Mouse (Mus musculus) macrophage (primary cell): ENCODE data around the gene C130074G19Rik. TPM values are rescaled to one million over a fixed set of nuclear protein-coding genes. Genes with fewer than 3 reads are reported as not detected.

ENCODE experiments used
- H3K27ac ChIP-seq: fragments of 350-480 bp; formaldehyde crosslinking; 2 replicates; pipeline ENCODE4 v1.9.0; 2021
- H3K36me3 ChIP-seq: fragments of 350-480 bp; formaldehyde crosslinking; 2 replicates; pipeline ENCODE4 v1.9.0; 2021; ENCODE audit errors: inconsistent target
- H3K4me3 ChIP-seq: fragments of 350-480 bp; formaldehyde crosslinking; 2 replicates; pipeline ENCODE4 v1.9.0; 2021; ENCODE audit errors: inconsistent target
- H3K79me2 ChIP-seq: fragments of 350-480 bp; formaldehyde crosslinking; 2 replicates; pipeline ENCODE4 v1.9.0; 2021; ENCODE audit errors: inconsistent target
- WGBS: methylation state at CpG from one replicate; pipeline ENCODE4 v1.1.7; 2026; ENCODE audit warnings: inconsistent platforms; ENCODE audit not compliant: missing documents; 5-methylcytosine and 5-hydroxymethylcytosine counted together
- polyA plus RNA-seq: library from polyadenylated mRNA; stranded (reverse); fragments of 250-400 nt; gene quantifications from 3 replicates; pipeline ENCODE4 v1.2.4, GENCODE M21; 2018; ENCODE audit warnings: inconsistent platforms

The C130074G19Rik gene
- polyA plus RNA-seq, 1 experiment from 2014 or later, result not detected

- Histone ChIP-seq H3K79me2 (no peaks in the 10 kb centered on the region), H3K36me3 (no peaks in the 10 kb centered on the region), H3K27ac (no peak overlapping the region), H3K4me3 (no peak overlapping the region)
- WGBS, result 95% methylated on average over 16 of the region's 16 CpGs
Measured at GRCm38 (mm10) chr1:184897350-184897749, 14.3 kb upstream of the C130074G19Rik start.

GRCm38 (mm10) chr1:184891998-184892397, 9.0 kb upstream of the C130074G19Rik start:
- WGBS, result 89% methylated on average over 2 of the region's 3 CpGs
- no peaks in the 10 kb centered on the region for H3K36me3 ChIP-seq
- no peak overlapping the region for H3K4me3 ChIP-seq
- no peak overlapping the region for H3K27ac ChIP-seq
- H3K79me2 ChIP-seq, result no peaks in the 10 kb centered on the region

- Histone ChIP-seq H3K27ac (no peak overlapping the region), H3K4me3 (no peak overlapping the region), H3K36me3 (no peaks in the 10 kb centered on the region), H3K79me2 (no peaks in the 10 kb centered on the region)
- WGBS, result 92% methylated on average over 6 of the region's 6 CpGs
Measured at GRCm38 (mm10) chr1:184889454-184889853, 6.4 kb upstream of the C130074G19Rik start.

- 100% methylated on average over 1 of the region's 1 CpGs for WGBS
- H3K27ac ChIP-seq, result no peak overlapping the region
- H3K79me2 ChIP-seq, result no peaks in the 10 kb centered on the region
- H3K36me3 ChIP-seq, result no peaks in the 10 kb centered on the region
- no peak overlapping the region for H3K4me3 ChIP-seq
Measured at GRCm38 (mm10) chr1:184886160-184886559, 3.1 kb upstream of the C130074G19Rik start.

GRCm38 (mm10) chr1:184881861-184882260, 1.2 kb downstream of the C130074G19Rik start:
- Histone ChIP-seq H3K27ac (no peak overlapping the region), H3K79me2 (no peaks in the 10 kb centered on the region), H3K4me3 (no peak overlapping the region), H3K36me3 (no peaks in the 10 kb centered on the region)
- whole genome bisulfite sequencing, result 66% methylated on average over 7 of the region's 7 CpGs

GRCm38 (mm10) chr1:184881211-184881610, 1.8 kb downstream of the C130074G19Rik start:
- WGBS, result 93% methylated on average over 5 of the region's 5 CpGs
- no peaks in the 10 kb centered on the region for H3K79me2 ChIP-seq
- H3K4me3 ChIP-seq, result no peak overlapping the region
- no peaks in the 10 kb centered on the region for H3K36me3 ChIP-seq
- no peak overlapping the region for H3K27ac ChIP-seq

- Histone ChIP-seq H3K36me3 (no peaks in the 10 kb centered on the region), H3K27ac (no peak overlapping the region), H3K79me2 (no peaks in the 10 kb centered on the region), H3K4me3 (no peak overlapping the region)
- WGBS, result 89% methylated on average over 6 of the region's 6 CpGs
Measured at GRCm38 (mm10) chr1:184878860-184879259, 4.2 kb downstream of the C130074G19Rik start.

- Histone ChIP-seq H3K27ac (no peak overlapping the region), H3K4me3 (no peak overlapping the region), H3K79me2 (no peaks in the 10 kb centered on the region), H3K36me3 (no peaks in the 10 kb centered on the region)
- 96% methylated on average over 2 of the region's 2 CpGs for WGBS
Measured at GRCm38 (mm10) chr1:184877306-184877705, 5.7 kb downstream of the C130074G19Rik start.

GRCm38 (mm10) chr1:184873910-184874309, 9.1 kb downstream of the C130074G19Rik start:
- no peak overlapping the region for H3K4me3 ChIP-seq
- no peaks in the 10 kb centered on the region for H3K79me2 ChIP-seq
- 85% methylated on average over 11 of the region's 11 CpGs for WGBS
- no peaks in the 10 kb centered on the region for H3K36me3 ChIP-seq
- no peak overlapping the region for H3K27ac ChIP-seq

- Histone ChIP-seq H3K27ac (no peak overlapping the region), H3K36me3 (no peaks in the 10 kb centered on the region), H3K4me3 (no peak overlapping the region), H3K79me2 (no peaks in the 10 kb centered on the region)
- WGBS, result 92% methylated on average over 7 of the region's 7 CpGs
Measured at GRCm38 (mm10) chr1:184872069-184872819, 10.8 kb downstream of the C130074G19Rik start.

- 89% methylated on average over 1 of the region's 1 CpGs for WGBS
- Histone ChIP-seq H3K4me3 (no peak overlapping the region), H3K27ac (no peak overlapping the region), H3K79me2 (no peaks in the 10 kb centered on the region), H3K36me3 (no peaks in the 10 kb centered on the region)
Measured at GRCm38 (mm10) chr1:184871506-184871905, 11.5 kb downstream of the C130074G19Rik start.

GRCm38 (mm10) chr1:184870646-184871385, 12.2 kb downstream of the C130074G19Rik start:
- no peaks in the 10 kb centered on the region for H3K79me2 ChIP-seq

GRCm38 (mm10) chr1:184869939-184870565, 13.0 kb downstream of the C130074G19Rik start:
- 48% methylated on average over 4 of the region's 4 CpGs for WGBS
- Histone ChIP-seq H3K4me3 (no peak overlapping the region), H3K27ac (no peak overlapping the region), H3K36me3 (no peaks in the 10 kb centered on the region), H3K79me2 (no peaks in the 10 kb centered on the region)

More at GRCm38 (mm10) chr1:184870646-184871385, 12.2 kb downstream of the C130074G19Rik start:
- Histone ChIP-seq H3K4me3 (no peak overlapping the region), H3K36me3 (no peaks in the 10 kb centered on the region), H3K27ac (no peak overlapping the region)
- WGBS, result 85% methylated on average over 11 of the region's 11 CpGs

GRCm38 (mm10) chr1:184867640-184868120, 15.3 kb downstream of the C130074G19Rik start:
- Histone ChIP-seq H3K36me3 (no peaks in the 10 kb centered on the region), H3K79me2 (no peaks in the 10 kb centered on the region), H3K4me3 (no peak overlapping the region), H3K27ac (no peak overlapping the region)
- WGBS, result 98% methylated on average over 3 of the region's 3 CpGs

GRCm38 (mm10) chr1:184864381-184864801, 18.6 kb downstream of the C130074G19Rik start:
- Histone ChIP-seq H3K79me2 (no peaks in the 10 kb centered on the region), H3K4me3 (no peak overlapping the region), H3K36me3 (no peaks in the 10 kb centered on the region), H3K27ac (no peak overlapping the region)
- WGBS, result 68% methylated on average over 6 of the region's 7 CpGs
